Mouse (Mus musculus) intestine, embryonic 15.5 days (tissue): Measurements from ENCODE around the gene Kifap3. TPM values are rescaled to one million over a fixed set of nuclear protein-coding genes. Genes with fewer than 3 reads are reported as not detected.

Experiments
- ATAC-seq: fragments of 200-750 bp; cut with Nextera tagmentation; 2 replicates; pipeline ENCODE4 v1.8.0; 2017; ENCODE audit warnings: moderate TSS enrichment, moderate library complexity
- H3K27ac ChIP-seq: fragments of 300-500 bp; sonication (generic); 2 replicates; pipeline ENCODE4 v1.5.1; 2015; ENCODE audit warnings: mild to moderate bottlenecking, inconsistent platforms
- H3K27me3 ChIP-seq: fragments of 300-500 bp; sonication (generic); replicated peaks from 2 replicates; pipeline ENCODE4 v1.6.1; 2015; ENCODE audit warnings: inconsistent platforms
- H3K36me3 ChIP-seq: fragments of 300-500 bp; sonication (generic); 2 replicates; pipeline ENCODE4 v1.6.1; 2015; ENCODE audit warnings: inconsistent platforms
- H3K4me1 ChIP-seq: fragments of 300-500 bp; sonication (generic); replicated peaks from 2 replicates; pipeline ENCODE4 v1.6.1; 2015; ENCODE audit warnings: inconsistent platforms
- H3K4me2 ChIP-seq: fragments of 300-500 bp; sonication (generic); replicated peaks from 2 replicates; pipeline ENCODE4 v1.6.1; 2015; ENCODE audit warnings: mild to moderate bottlenecking, inconsistent platforms
- H3K4me3 ChIP-seq: fragments of 300-500 bp; sonication (generic); replicated peaks from 2 replicates; pipeline ENCODE4 v1.5.1; 2015; ENCODE audit warnings: inconsistent platforms
- H3K9ac ChIP-seq: fragments of 300-500 bp; sonication (generic); 2 replicates; pipeline ENCODE4 v1.6.1; 2015; ENCODE audit warnings: inconsistent platforms
- H3K9me3 ChIP-seq: fragments of 300-500 bp; sonication (generic); 2 replicates; pipeline ENCODE4 v1.6.1; 2016; ENCODE audit warnings: inconsistent platforms
- WGBS: fragments of 180-500 bp; shearing (Covaris S2); methylation state at CpG from one replicate; pipeline ENCODE4 v1.1.7; 2015; 5-methylcytosine and 5-hydroxymethylcytosine counted together
- polyA plus RNA-seq: library from polyadenylated mRNA; unstranded; fragments of >200 nt; fragmentation: Nextera tagmentation; extraction: Ambion mirVana; gene quantifications from 2 replicates; pipeline ENCODE4 v1.2.1, GENCODE M21; 2015

The Kifap3 gene
- polyA plus RNA-seq, 1 experiment from 2014 or later = 22.2 TPM

GRCm38 (mm10) chr1:163840555-163840954 lies 61.2 kb downstream of the Kifap3 start:
- H3K27ac ChIP-seq = no peak overlapping the region
- WGBS = 83% methylated on average over 8 of the region's 8 CpGs
- no peaks in the 10 kb centered on the region for H3K27me3 ChIP-seq
- ATAC-seq = no peak
- H3K4me2 ChIP-seq = no peak overlapping the region
- H3K4me1 ChIP-seq = no peaks in the 10 kb centered on the region
- H3K4me3 ChIP-seq = no peak overlapping the region
- H3K36me3 ChIP-seq = 0 out of 2 replicates have a peak, but pooled peaks cover 3% of the 10 kb centered on the region
- H3K9ac ChIP-seq = no peak overlapping the region
- H3K9me3 ChIP-seq = no peaks in the 10 kb centered on the region

DNA sequence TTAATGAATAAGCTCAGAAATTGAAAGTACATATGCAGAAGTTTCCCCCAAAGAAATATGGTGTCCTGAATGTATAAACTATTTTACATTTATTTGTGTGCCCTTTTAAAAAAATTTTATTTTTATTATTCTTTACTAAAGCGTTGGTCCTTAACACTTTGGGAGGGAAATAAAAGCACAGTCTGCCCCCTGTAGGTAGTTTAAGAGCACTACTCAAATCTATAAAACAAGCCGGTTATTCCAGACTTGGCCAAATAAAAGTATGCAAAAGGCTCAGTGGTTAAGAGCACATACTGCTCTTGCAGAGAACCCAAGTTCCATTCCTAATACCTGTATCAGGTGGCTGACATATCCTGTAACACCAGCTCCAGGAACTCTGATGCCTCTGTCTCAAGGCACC lies 62.9 kb downstream of the Kifap3 start:
- H3K4me1 ChIP-seq = no peaks in the 10 kb centered on the region
- no peaks in the 10 kb centered on the region for H3K27me3 ChIP-seq
- no peaks in the 10 kb centered on the region for H3K9me3 ChIP-seq
- 0 out of 2 replicates have a peak, but pooled peaks cover 3% of the 10 kb centered on the region for H3K36me3 ChIP-seq
- no peak overlapping the region for H3K4me2 ChIP-seq
- no peak overlapping the region for H3K4me3 ChIP-seq
- no peak for ATAC-seq
- no peak overlapping the region for H3K27ac ChIP-seq
- 59% methylated on average over 2 of the region's 2 CpGs for WGBS
- H3K9ac ChIP-seq = no peak overlapping the region

- no peak overlapping the region for H3K4me3 ChIP-seq
- H3K9ac ChIP-seq = no peak overlapping the region
- H3K27ac ChIP-seq = no peak overlapping the region
- no peak for ATAC-seq
- H3K27me3 ChIP-seq = no peaks in the 10 kb centered on the region
- no peaks in the 10 kb centered on the region for H3K9me3 ChIP-seq
- H3K4me1 ChIP-seq = no peaks in the 10 kb centered on the region
- H3K36me3 ChIP-seq = 0 out of 2 replicates have a peak, but pooled peaks cover 3% of the 10 kb centered on the region
- H3K4me2 ChIP-seq = no peak overlapping the region
Measured at GRCm38 (mm10) chr1:163843899-163844298, 64.5 kb downstream of the Kifap3 start.

- ATAC-seq = no peak
- H3K36me3 ChIP-seq = no peaks in the 10 kb centered on the region
- H3K9me3 ChIP-seq = no peaks in the 10 kb centered on the region
- WGBS = 40% methylated on average over 5 of the region's 5 CpGs
- H3K4me2 ChIP-seq = no peak overlapping the region
- no peaks in the 10 kb centered on the region for H3K27me3 ChIP-seq
- H3K27ac ChIP-seq = no peak overlapping the region
- H3K9ac ChIP-seq = no peak overlapping the region
- no peaks in the 10 kb centered on the region for H3K4me1 ChIP-seq
- no peak overlapping the region for H3K4me3 ChIP-seq
Measured at GRCm38 (mm10) chr1:163852884-163853560, 73.6 kb downstream of the Kifap3 start.

GRCm38 (mm10) chr1:163858420-163858819 lies 79.0 kb downstream of the Kifap3 start:
- Histone ChIP-seq H3K9ac (no peak overlapping the region), H3K36me3 (no peaks in the 10 kb centered on the region), H3K4me2 (no peak overlapping the region), H3K4me3 (no peak overlapping the region), H3K27me3 (no peaks in the 10 kb centered on the region), H3K4me1 (no peaks in the 10 kb centered on the region), H3K9me3 (no peaks in the 10 kb centered on the region), H3K27ac (no peak overlapping the region)
- 87% methylated on average over 2 of the region's 2 CpGs for WGBS
- no peak for ATAC-seq

GRCm38 (mm10) chr1:163861538-163861937 lies 82.2 kb downstream of the Kifap3 start:
- Histone ChIP-seq H3K4me2 (no peak overlapping the region), H3K27ac (no peak overlapping the region), H3K36me3 (0 out of 2 replicates have a peak, but pooled peaks cover 3% of the 10 kb centered on the region), H3K9me3 (no peaks in the 10 kb centered on the region), H3K4me1 (no peaks in the 10 kb centered on the region), H3K27me3 (no peaks in the 10 kb centered on the region), H3K4me3 (no peak overlapping the region), H3K9ac (no peak overlapping the region)
- ATAC-seq = no peak

DNA sequence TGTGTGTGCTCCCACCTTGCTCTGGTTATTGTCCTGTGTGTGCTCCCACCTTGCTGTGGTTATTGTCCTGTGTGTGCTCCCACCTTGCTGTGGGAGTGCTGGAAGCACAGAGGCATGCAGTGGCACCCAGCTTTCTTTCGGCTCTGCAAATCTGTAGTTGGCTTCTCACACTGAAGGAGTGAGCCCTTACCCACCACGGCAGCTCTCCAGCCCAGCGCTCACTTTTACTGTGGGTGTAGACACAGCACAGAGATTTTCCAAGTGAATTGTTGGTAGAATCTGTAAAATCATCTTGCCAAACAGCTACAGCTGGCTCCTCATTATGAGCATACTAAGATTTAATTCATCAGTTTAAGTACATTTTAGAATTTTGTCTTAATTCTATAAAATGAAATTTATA lies 93.8 kb downstream of the Kifap3 start:
- Histone ChIP-seq H3K9ac (no peak overlapping the region), H3K9me3 (no peaks in the 10 kb centered on the region), H3K4me1 (no peaks in the 10 kb centered on the region), H3K4me3 (no peak overlapping the region), H3K4me2 (no peak overlapping the region), H3K27ac (no peak overlapping the region), H3K36me3 (no peaks in the 10 kb centered on the region), H3K27me3 (no peaks in the 10 kb centered on the region)
- 64% methylated on average over 3 of the region's 3 CpGs for WGBS
- ATAC-seq = no peak

GRCm38 (mm10) chr1:163889629-163890028 lies 110.2 kb downstream of the Kifap3 start:
- H3K4me3 ChIP-seq = no peak overlapping the region
- no peaks in the 10 kb centered on the region for H3K4me1 ChIP-seq
- no peak overlapping the region for H3K4me2 ChIP-seq
- no peak overlapping the region for H3K27ac ChIP-seq
- H3K9me3 ChIP-seq = no peaks in the 10 kb centered on the region
- H3K9ac ChIP-seq = no peak overlapping the region
- H3K36me3 ChIP-seq = no peaks in the 10 kb centered on the region
- no peaks in the 10 kb centered on the region for H3K27me3 ChIP-seq
- ATAC-seq = no peak

DNA sequence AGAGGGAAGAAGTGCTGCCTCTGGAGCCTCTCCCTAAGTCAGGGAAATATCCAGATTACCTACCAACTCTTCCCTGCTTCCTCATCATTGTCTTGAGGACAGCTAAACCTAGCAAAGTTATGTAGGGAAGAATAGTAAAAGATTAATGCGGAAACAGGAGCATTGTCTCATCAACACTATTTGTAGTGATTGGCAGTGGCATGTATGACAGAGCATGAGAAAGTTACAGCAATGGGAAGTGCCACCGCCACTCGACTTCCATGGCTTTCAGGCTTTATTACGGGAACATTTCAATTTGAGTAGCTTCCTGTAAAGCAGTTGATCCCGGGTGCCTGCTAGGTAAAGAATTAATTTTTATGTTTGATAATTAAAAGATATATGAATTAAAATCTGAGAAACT lies 113.9 kb downstream of the Kifap3 start:
- ATAC-seq = no peak
- 93% methylated on average over 5 of the region's 5 CpGs for WGBS
- Histone ChIP-seq H3K27ac (no peak overlapping the region), H3K4me1 (no peaks in the 10 kb centered on the region), H3K9me3 (no peaks in the 10 kb centered on the region), H3K27me3 (no peaks in the 10 kb centered on the region), H3K4me3 (no peak overlapping the region), H3K9ac (no peak overlapping the region), H3K4me2 (no peak overlapping the region), H3K36me3 (no peaks in the 10 kb centered on the region)

DNA sequence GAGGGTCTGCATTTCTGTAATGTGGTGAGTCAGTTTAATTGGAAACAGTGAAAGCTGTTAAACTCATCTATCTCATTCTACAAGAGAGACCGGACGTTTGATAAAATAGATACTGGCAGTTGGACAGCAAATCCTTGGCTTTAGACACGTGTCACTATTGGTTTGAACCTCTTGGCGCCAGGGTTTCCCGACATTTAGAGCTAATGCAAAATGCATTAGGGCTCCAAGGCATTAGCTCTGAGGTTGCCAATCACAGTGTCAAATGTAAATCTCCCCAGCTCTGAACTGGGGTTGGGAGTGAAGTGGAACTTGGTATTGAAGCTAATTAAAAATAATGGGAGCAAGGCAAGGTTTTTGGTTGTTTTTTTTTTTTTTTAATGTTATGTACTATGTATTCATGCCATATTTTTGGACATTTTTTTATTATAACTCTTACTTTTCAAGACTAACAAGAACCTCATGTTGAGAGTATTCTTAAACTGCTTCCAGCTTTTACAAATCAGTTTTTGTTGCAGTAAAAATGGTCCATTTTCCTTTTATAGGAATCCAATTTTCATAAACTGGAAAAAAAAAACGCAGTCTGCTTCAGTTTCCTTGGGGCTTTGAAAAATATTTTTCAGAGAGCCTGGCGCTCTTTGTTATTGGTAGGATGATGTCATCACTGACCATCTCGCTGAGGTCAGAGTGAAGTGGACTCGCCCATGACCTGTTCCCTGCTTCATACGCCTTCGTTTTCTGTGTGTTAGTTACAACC lies 114.6 kb downstream of the Kifap3 start:
- no peak for ATAC-seq
- Histone ChIP-seq H3K27ac (no peak overlapping the region), H3K4me3 (no peak overlapping the region), H3K36me3 (no peaks in the 10 kb centered on the region), H3K27me3 (no peaks in the 10 kb centered on the region), H3K4me2 (no peak overlapping the region), H3K9ac (no peak overlapping the region), H3K4me1 (no peaks in the 10 kb centered on the region), H3K9me3 (no peaks in the 10 kb centered on the region)
- WGBS = 82% methylated on average over 11 of the region's 11 CpGs

DNA sequence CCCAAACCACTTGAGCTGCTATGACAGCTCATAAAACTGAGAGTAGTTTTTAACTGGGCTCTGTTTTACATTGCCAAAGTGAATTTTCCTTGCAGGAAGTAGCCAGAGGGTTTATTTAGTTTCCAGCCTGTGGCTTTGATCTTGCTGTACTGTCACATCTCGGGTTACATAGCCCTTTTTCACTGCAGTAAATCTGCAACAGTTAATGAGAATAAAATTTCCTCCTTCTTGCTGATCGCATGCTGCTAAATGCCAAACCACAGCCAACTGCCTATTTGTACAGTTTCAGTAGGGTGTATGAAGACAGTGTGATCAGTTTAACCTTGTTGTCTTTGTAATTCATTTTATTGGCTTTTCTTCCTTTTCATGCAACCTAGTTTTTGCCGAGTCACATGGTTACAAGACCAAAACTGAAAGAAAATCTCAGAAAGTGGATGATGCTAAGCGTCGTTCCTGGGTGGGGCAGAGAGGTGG lies 118.9 kb downstream of the Kifap3 start:
- H3K4me1 ChIP-seq = no peaks in the 10 kb centered on the region
- H3K27me3 ChIP-seq = no peaks in the 10 kb centered on the region
- H3K9me3 ChIP-seq = no peaks in the 10 kb centered on the region
- no peak overlapping the region for H3K4me3 ChIP-seq
- H3K27ac ChIP-seq = no peak overlapping the region
- no peak for ATAC-seq
- H3K4me2 ChIP-seq = no peak overlapping the region
- no peaks in the 10 kb centered on the region for H3K36me3 ChIP-seq
- 47% methylated on average over 5 of the region's 5 CpGs for WGBS
- H3K9ac ChIP-seq = no peak overlapping the region

- H3K4me3 ChIP-seq = no peak overlapping the region
- no peak overlapping the region for H3K4me2 ChIP-seq
- 86% methylated on average over 2 of the region's 2 CpGs for WGBS
- no peaks in the 10 kb centered on the region for H3K9me3 ChIP-seq
- no peaks in the 10 kb centered on the region for H3K4me1 ChIP-seq
- no peak overlapping the region for H3K9ac ChIP-seq
- no peak for ATAC-seq
- H3K27me3 ChIP-seq = no peaks in the 10 kb centered on the region
- H3K36me3 ChIP-seq = no peaks in the 10 kb centered on the region
- H3K27ac ChIP-seq = no peak overlapping the region
Measured at GRCm38 (mm10) chr1:163899575-163899974, 120.2 kb downstream of the Kifap3 start.

DNA sequence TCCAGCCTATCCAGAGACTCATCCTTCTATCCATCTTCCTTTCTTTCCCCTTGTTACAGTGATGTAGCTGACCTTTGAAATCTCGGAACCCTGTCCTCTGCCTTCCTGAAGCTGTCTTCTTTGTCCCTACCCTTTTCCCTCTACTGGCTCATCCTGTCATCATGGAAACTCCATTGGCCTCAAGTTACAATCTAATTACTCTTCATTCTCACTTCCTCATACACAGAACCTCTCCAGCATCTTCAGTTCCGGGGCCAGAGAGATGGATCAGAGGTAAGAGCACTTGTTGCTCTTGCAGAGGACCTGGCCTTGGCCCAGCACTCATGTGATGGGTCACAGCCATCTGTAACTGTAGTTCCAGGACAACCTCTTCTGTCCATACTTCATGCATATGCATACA lies 120.8 kb downstream of the Kifap3 start:
- no peak overlapping the region for H3K27ac ChIP-seq
- H3K9ac ChIP-seq = no peak overlapping the region
- WGBS = 83% methylated on average over 2 of the region's 2 CpGs
- H3K9me3 ChIP-seq = no peaks in the 10 kb centered on the region
- no peaks in the 10 kb centered on the region for H3K36me3 ChIP-seq
- no peak overlapping the region for H3K4me3 ChIP-seq
- H3K4me2 ChIP-seq = no peak overlapping the region
- no peaks in the 10 kb centered on the region for H3K27me3 ChIP-seq
- H3K4me1 ChIP-seq = no peaks in the 10 kb centered on the region
- ATAC-seq = no peak
